26 mouse cellular contexts compared by ENCODE assay signal in genomic region chr6:135245586-135245985, GRCm38 (mm10). TPM values are rescaled to one million over a fixed set of nuclear protein-coding genes. Genes with fewer than 3 reads are reported as not detected.
DNase-seq lines count a peak whose midpoint lies in the region; ATAC-seq and TF ChIP-seq lines count a peak whose summit lies in the region.
"Had no signal": no experiment of that assay in that cellular context is flagged by ENCODE, and none has a peak within 500 bp of the region (broad histone marks: within the 10 kb centered on the region; RNA-seq: fewer than 3 reads in every experiment).

No protein-coding gene starts in this region.

- peak; percentile 82 for DNase-seq in midbrain, embryonic 11.5 days (ENCODE audit: low spot score, missing footprints)
- DNase-seq in midbrain, postnatal 0 days (ENCODE audit: low spot score) = no peak
- DNase-seq in midbrain, embryonic 14.5 days = peak; percentile 37
- DNase-seq in retina, embryonic 14.5 days (ENCODE audit: low spot score) = peak; percentile 24
- DNase-seq in retina, postnatal 7 days (ENCODE audit: low read depth, low spot score) = peak; percentile 32
- DNase-seq in right cerebral cortex, postnatal 14 days = no peak
- DNase-seq in adipocyte (ENCODE audit: low spot score) = no peak
- DNase-seq: adrenal gland, adult 8-10 months; adrenal gland, postnatal 14 days; adrenal gland, postnatal 36 days; cerebellum, adult 11 months; cerebellum, adult 18-20 months; cerebellum, adult 8-10 months; cerebellum, adult 9-11 months; cerebellum, postnatal 14 days; cerebellum, postnatal 36 days; embryo, embryonic 11 days had no signal

- no peak overlapping the region; the same call in 1 of the 2 replicates for H3K9ac ChIP-seq in midbrain, embryonic 11.5 days (ENCODE audit: low read length)
- H3K9ac ChIP-seq in midbrain, postnatal 0 days (replicated peaks; ENCODE audit: low read length, poor library complexity, severe bottlenecking) = no peak overlapping the region
- H3K9ac ChIP-seq in midbrain, embryonic 14.5 days (replicated peaks; ENCODE audit: low read length) = no peak overlapping the region
- no peak overlapping the region for H3K9ac ChIP-seq in midbrain, embryonic 15.5 days
- H3K9ac ChIP-seq: embryonic facial prominence, embryonic 13.5 days; embryonic facial prominence, embryonic 15.5 days; forebrain, embryonic 13.5 days had no signal

- H3K27ac ChIP-seq in midbrain, embryonic 11.5 days (ENCODE audit: low read depth, low read length) = no peak overlapping the region
- no peak overlapping the region for H3K27ac ChIP-seq in midbrain, postnatal 0 days (ENCODE audit: low read depth, low read length)
- H3K27ac ChIP-seq in midbrain, embryonic 14.5 days (replicated peaks; ENCODE audit: low read depth, low read length) = no peak overlapping the region
- no peak overlapping the region for H3K27ac ChIP-seq in midbrain, embryonic 15.5 days
- H3K27ac ChIP-seq: embryonic facial prominence, embryonic 13.5 days; embryonic facial prominence, embryonic 15.5 days; forebrain, embryonic 10.5 days; forebrain, embryonic 13.5 days had no signal

- no peak overlapping the region for H3K4me2 ChIP-seq in midbrain, embryonic 11.5 days
- no peak overlapping the region for H3K4me2 ChIP-seq in midbrain, postnatal 0 days (ENCODE audit: low read depth, low read length, poor library complexity, severe bottlenecking)
- no peak overlapping the region for H3K4me2 ChIP-seq in midbrain, embryonic 14.5 days (ENCODE audit: low read length)
- no peak overlapping the region for H3K4me2 ChIP-seq in midbrain, embryonic 15.5 days
- H3K4me2 ChIP-seq: embryonic facial prominence, embryonic 13.5 days; embryonic facial prominence, embryonic 15.5 days; forebrain, embryonic 13.5 days had no signal

- WGBS in midbrain, embryonic 11.5 days = 54% methylated on average over 8 of the region's 8 CpGs
- WGBS in midbrain, postnatal 0 days = 35% methylated on average over 8 of the region's 8 CpGs
- 32% methylated on average over 8 of the region's 8 CpGs for WGBS in midbrain, embryonic 14.5 days
- WGBS in midbrain, embryonic 15.5 days = 31% methylated on average over 8 of the region's 8 CpGs

- no peaks in the 10 kb centered on the region for H3K9me3 ChIP-seq in midbrain, embryonic 11.5 days (ENCODE audit: control insufficient read depth, low read length)
- no peaks in the 10 kb centered on the region for H3K9me3 ChIP-seq in midbrain, postnatal 0 days (ENCODE audit: low read length)
- H3K9me3 ChIP-seq in midbrain, embryonic 14.5 days (ENCODE audit: control insufficient read depth, low read length) = no peaks in the 10 kb centered on the region
- H3K9me3 ChIP-seq in midbrain, embryonic 15.5 days = no peaks in the 10 kb centered on the region
- H3K9me3 ChIP-seq: embryonic facial prominence, embryonic 13.5 days; embryonic facial prominence, embryonic 15.5 days; forebrain, embryonic 10.5 days; forebrain, embryonic 13.5 days had no signal

- no peaks in the 10 kb centered on the region for H3K4me1 ChIP-seq in midbrain, embryonic 11.5 days (ENCODE audit: control insufficient read depth, insufficient read depth, low read length)
- peaks cover 4% of the 10 kb centered on the region; the same call in 1 of the 2 replicates for H3K4me1 ChIP-seq in midbrain, postnatal 0 days (ENCODE audit: insufficient read depth, low read length)
- H3K4me1 ChIP-seq in midbrain, embryonic 14.5 days (ENCODE audit: control insufficient read depth, insufficient read depth, low read length) = peaks cover 4% of the 10 kb centered on the region; the same call in 1 of the 2 replicates
- peaks cover 8% of the 10 kb centered on the region; the same call in 1 of the 2 replicates for H3K4me1 ChIP-seq in midbrain, embryonic 15.5 days

- no peak overlapping the region for H3K4me3 ChIP-seq in midbrain, embryonic 11.5 days (ENCODE audit: low read depth, low read length)
- H3K4me3 ChIP-seq in midbrain, postnatal 0 days (ENCODE audit: low read depth, low read length) = no peak overlapping the region
- H3K4me3 ChIP-seq in midbrain, embryonic 14.5 days (replicated peaks; ENCODE audit: low read depth, low read length) = no peak overlapping the region
- H3K4me3 ChIP-seq in midbrain, embryonic 15.5 days = no peak overlapping the region
- H3K4me3 ChIP-seq: embryonic facial prominence, embryonic 13.5 days; embryonic facial prominence, embryonic 15.5 days; erythroblast, embryonic 14.5 days; forebrain, embryonic 10.5 days; forebrain, embryonic 13.5 days had no signal

- no peaks in the 10 kb centered on the region for H3K36me3 ChIP-seq in midbrain, embryonic 11.5 days (ENCODE audit: control insufficient read depth, insufficient read depth, low read length)
- no peaks in the 10 kb centered on the region for H3K36me3 ChIP-seq in midbrain, postnatal 0 days (ENCODE audit: insufficient read depth, low read length)
- no peaks in the 10 kb centered on the region for H3K36me3 ChIP-seq in midbrain, embryonic 14.5 days (ENCODE audit: control insufficient read depth, insufficient read depth, low read length)
- H3K36me3 ChIP-seq in midbrain, embryonic 15.5 days (replicated peaks) = no peaks in the 10 kb centered on the region
- H3K36me3 ChIP-seq: embryonic facial prominence, embryonic 13.5 days; embryonic facial prominence, embryonic 15.5 days; forebrain, embryonic 10.5 days had no signal

- TF ChIP-seq CTCF in midbrain, postnatal 0 days (IDR thresholded peaks at IDR 0.05) = no peak

- H3K27me3 ChIP-seq in midbrain, embryonic 11.5 days (ENCODE audit: control insufficient read depth, insufficient read depth, low read length) = no peaks in the 10 kb centered on the region
- H3K27me3 ChIP-seq in midbrain, postnatal 0 days (ENCODE audit: insufficient read depth, low read length) = no peaks in the 10 kb centered on the region
- H3K27me3 ChIP-seq in midbrain, embryonic 14.5 days (ENCODE audit: control insufficient read depth, insufficient read depth, low read length) = no peaks in the 10 kb centered on the region
- H3K27me3 ChIP-seq in midbrain, embryonic 15.5 days (replicated peaks) = no peaks in the 10 kb centered on the region
- H3K27me3 ChIP-seq: embryonic facial prominence, embryonic 13.5 days; embryonic facial prominence, embryonic 15.5 days; forebrain, embryonic 13.5 days had no signal

- peak; percentile 44; the same call in 1 of the 2 replicates for ATAC-seq in midbrain, embryonic 11.5 days (ENCODE audit: low FRiP score)
- ATAC-seq in midbrain, postnatal 0 days (ENCODE audit: low FRiP score) = no peak
- ATAC-seq in midbrain, embryonic 14.5 days (ENCODE audit: low FRiP score, low TSS enrichment) = no peak
- ATAC-seq in midbrain, embryonic 15.5 days (replicated peaks) = no peak
- ATAC-seq: forebrain, embryonic 13.5 days; forebrain, embryonic 16.5 days had no signal

RNA-seq across cellular contexts. Expression of gene Gsg1, which starts 8.6 kb away (rescaled TPM):
- polyA plus RNA-seq in midbrain, embryonic 11.5 days (2014; fragmentation: Nextera tagmentation; extraction: Ambion mirVana) = 0.16 and 0.48 TPM in 2 replicates
- 0.99 and 2.6 TPM in 2 replicates for total RNA-seq in midbrain, postnatal 0 days (2014; rRNA removed)
- 0.17 and 0.37 TPM in 2 replicates for polyA plus RNA-seq in midbrain, postnatal 0 days (2015; fragmentation: Nextera tagmentation; extraction: Ambion mirVana)
- polyA plus RNA-seq in midbrain, embryonic 14.5 days (2014; fragmentation: Nextera tagmentation; extraction: Ambion mirVana) = 0.18 and 0.22 TPM in 2 replicates
- polyA plus RNA-seq in midbrain, embryonic 15.5 days (2015; fragmentation: Nextera tagmentation; extraction: Ambion mirVana) = 0.19 TPM in 1 of 2 replicates, not detected in the other
- total RNA-seq: adrenal gland, adult 18-20 months; adrenal gland, adult 8-10 months; adrenal gland, postnatal 14 days; adrenal gland, postnatal 36 days; MEL had no signal
- polyA plus RNA-seq: erythroblast, embryonic 14.5 days; forebrain, embryonic 10.5 days had no signal

RNA-seq across cellular contexts. Expression of gene Hebp1, which starts 47.8 kb away (rescaled TPM):
- 1.8 and 2.9 TPM in 2 replicates for polyA plus RNA-seq in midbrain, embryonic 11.5 days (2014; fragmentation: Nextera tagmentation; extraction: Ambion mirVana)
- 8.9 and 10.6 TPM in 2 replicates for total RNA-seq in midbrain, postnatal 0 days (2014; rRNA removed)
- 8.7 and 9.2 TPM in 2 replicates for polyA plus RNA-seq in midbrain, postnatal 0 days (2015; fragmentation: Nextera tagmentation; extraction: Ambion mirVana)
- 3.5 and 8.0 TPM in 2 replicates for polyA plus RNA-seq in midbrain, embryonic 14.5 days (2014; fragmentation: Nextera tagmentation; extraction: Ambion mirVana)
- polyA plus RNA-seq in midbrain, embryonic 15.5 days (2015; fragmentation: Nextera tagmentation; extraction: Ambion mirVana) = 4.7 and 6.1 TPM in 2 replicates

RNA-seq across cellular contexts. Expression of gene Fam234b, which starts 47.8 kb away (rescaled TPM):
- 29.3 and 33.0 TPM in 2 replicates for polyA plus RNA-seq in midbrain, embryonic 11.5 days (2014; fragmentation: Nextera tagmentation; extraction: Ambion mirVana)
- total RNA-seq in midbrain, postnatal 0 days (2014; rRNA removed) = 90.5 and 106 TPM in 2 replicates
- polyA plus RNA-seq in midbrain, postnatal 0 days (2015; fragmentation: Nextera tagmentation; extraction: Ambion mirVana) = 114 and 119 TPM in 2 replicates
- 122 and 133 TPM in 2 replicates for polyA plus RNA-seq in midbrain, embryonic 14.5 days (2014; fragmentation: Nextera tagmentation; extraction: Ambion mirVana)
- polyA plus RNA-seq in midbrain, embryonic 15.5 days (2015; fragmentation: Nextera tagmentation; extraction: Ambion mirVana) = 110 and 117 TPM in 2 replicates

Comparison
In these comparisons a context has a peak if more than half of its experiments do, and no peak if none do; other contexts are left out.
1. DNase-seq: peak in midbrain, embryonic 11.5 days (single experiment), midbrain, embryonic 14.5 days (single experiment), retina, embryonic 14.5 days (single experiment) and retina, postnatal 7 days (single experiment); none in midbrain, postnatal 0 days (single experiment), right cerebral cortex, postnatal 14 days (single experiment) and adipocyte (single experiment).